Mouse (Mus musculus): ENCODE measurements around the gene Olfr1369-ps1. TPM values are rescaled to one million over a fixed set of nuclear protein-coding genes. Genes with fewer than 3 reads are reported as not detected.

Gene Olfr1369-ps1
- polyA plus RNA-seq, 1 experiment from 2014 or later, result not detected

Other genes starting within 250 kb of the Olfr1369-ps1 start
- not detected in 2 replicates for gene Olfr1370, start 36.5 kb upstream of the Olfr1369-ps1 start, polyA plus RNA-seq (2016; fragmentation: Nextera tagmentation; extraction: Ambion mirVana)
- gene Olfr263, start 18.2 kb downstream of the Olfr1369-ps1 start, polyA plus RNA-seq (2016; fragmentation: Nextera tagmentation; extraction: Ambion mirVana), result not detected in 2 replicates
- gene Olfr1368, start 34.4 kb downstream of the Olfr1369-ps1 start, polyA plus RNA-seq (2016; fragmentation: Nextera tagmentation; extraction: Ambion mirVana), result not detected in 2 replicates
- 180 TPM in 2 replicates for gene Trim27, start 68.0 kb downstream of the Olfr1369-ps1 start, polyA plus RNA-seq (2016; fragmentation: Nextera tagmentation; extraction: Ambion mirVana)
- gene Gpx5, start 181.2 kb downstream of the Olfr1369-ps1 start, polyA plus RNA-seq (2016; fragmentation: Nextera tagmentation; extraction: Ambion mirVana), result not detected in 2 replicates
- 0.60 and 0.73 TPM in 2 replicates for gene Gpx6, start 200.6 kb downstream of the Olfr1369-ps1 start, polyA plus RNA-seq (2016; fragmentation: Nextera tagmentation; extraction: Ambion mirVana)
- gene Olfr1367, start 235.4 kb downstream of the Olfr1369-ps1 start, polyA plus RNA-seq (2016; fragmentation: Nextera tagmentation; extraction: Ambion mirVana), result not detected in 2 replicates